Mouse (Mus musculus) cerebellum, adult 2 months (tissue): ENCODE results near the gene Lonrf2. TPM values are rescaled to one million over a fixed set of nuclear protein-coding genes. Genes with fewer than 3 reads are reported as not detected.
A peak's percentile ranks its signal among the peaks of the same experiment; 100 is the strongest.

Experiments used
- DNase-seq, 2 experiments: peaks; one replicate each; pipeline ENCODE4 v3.0.0; 2021
- H3K27ac ChIP-seq: fragments of 200-500 bp; 2 replicates; pipeline ENCODE4 v1.5.1; 2012; ENCODE audit warnings: low read length, control low read depth, inconsistent platforms; ENCODE audit not compliant: insufficient read depth
- H3K27me3 ChIP-seq: fragments of 200-500 bp; 2 replicates; pipeline ENCODE4 v1.6.1; 2012; ENCODE audit warnings: inconsistent platforms, mild to moderate bottlenecking, low read length, moderate library complexity; ENCODE audit not compliant: control insufficient read depth, insufficient read depth
- H3K4me1 ChIP-seq: fragments of 200-500 bp; 2 replicates; pipeline ENCODE4 v1.6.1; 2011; ENCODE audit warnings: low read length; ENCODE audit not compliant: control insufficient read depth, insufficient read depth
- H3K4me3 ChIP-seq: fragments of 200-500 bp; replicated peaks from 2 replicates; pipeline ENCODE3; 2011; ENCODE audit warnings: mild to moderate bottlenecking, low read depth, low read length, control low read depth; ENCODE audit not compliant: insufficient read depth
- CTCF ChIP-seq: fragments of 200-500 bp; IDR thresholded peaks from 2 replicates; pipeline ENCODE4 v1.5.1; 2011; ENCODE audit warnings: low read depth, mild to moderate bottlenecking, control low read depth, low read length, moderate library complexity, borderline replicate concordance; ENCODE audit not compliant: insufficient read depth
- POLR2A ChIP-seq: fragments of 200-500 bp; IDR thresholded peaks from 2 replicates; pipeline ENCODE4 v1.6.1; 2011; ENCODE audit warnings: low read length, control low read depth, borderline replicate concordance; ENCODE audit not compliant: insufficient read depth
- WGBS: fragments of 180-500 bp; shearing (Covaris S2); methylation state at CpG from one replicate; pipeline ENCODE4 v1.1.7; 2018; 5-methylcytosine and 5-hydroxymethylcytosine counted together
- polyA plus RNA-seq: library from polyadenylated mRNA; depleted of rRNA; stranded (reverse); fragments of >200 nt; gene quantifications from 2 replicates; pipeline ENCODE4 v1.2.3, GENCODE M21; 2012; rRNA removed

The Lonrf2 gene
- polyA plus RNA-seq, 1 experiment = 66.4 TPM

DNA sequence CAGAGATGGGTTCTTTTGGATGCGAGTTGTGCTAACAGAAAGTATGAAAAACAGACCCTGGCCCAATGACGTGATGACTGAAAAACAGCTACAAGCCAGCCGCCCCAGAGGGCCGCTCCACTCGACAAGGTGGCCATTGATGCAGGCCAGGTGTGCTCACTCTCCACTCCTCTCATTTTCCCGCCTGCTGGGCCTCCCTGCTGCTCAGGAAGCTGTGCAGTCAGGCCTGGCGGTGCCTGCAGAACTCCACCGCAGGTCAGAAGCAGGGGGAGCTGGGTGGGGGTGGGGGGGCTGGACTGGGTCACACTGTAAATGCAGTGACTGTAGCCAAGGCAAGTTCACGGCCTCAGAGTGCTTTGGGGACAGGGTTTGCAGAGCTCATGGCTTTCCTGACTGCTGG is 76.1 kb downstream of the Lonrf2 start:
- Histone ChIP-seq H3K4me1 (peaks cover 10% of the 10 kb centered on the region; the same call in 1 of the 2 replicates), H3K4me3 (no peak overlapping the region), H3K27ac (no peak overlapping the region), H3K27me3 (no peaks in the 10 kb centered on the region)
- no peak for DNase-seq
- TF ChIP-seq CTCF (no peak), POLR2A (no peak)
- WGBS = 66% methylated on average over 9 of the region's 9 CpGs

- peaks cover 10% of the 10 kb centered on the region; the same call in 1 of the 2 replicates for H3K4me1 ChIP-seq
- DNase-seq = peak; percentile 63 to 73
- 16% methylated on average over 5 of the region's 5 CpGs for WGBS
- no peak overlapping the region for H3K4me3 ChIP-seq
- TF ChIP-seq POLR2A = no peak
- no peak for TF ChIP-seq CTCF
- H3K27ac ChIP-seq = no peak overlapping the region
- no peaks in the 10 kb centered on the region for H3K27me3 ChIP-seq
Measured at GRCm38 (mm10) chr1:38757791-38758403, 78.6 kb downstream of the Lonrf2 start.

DNA sequence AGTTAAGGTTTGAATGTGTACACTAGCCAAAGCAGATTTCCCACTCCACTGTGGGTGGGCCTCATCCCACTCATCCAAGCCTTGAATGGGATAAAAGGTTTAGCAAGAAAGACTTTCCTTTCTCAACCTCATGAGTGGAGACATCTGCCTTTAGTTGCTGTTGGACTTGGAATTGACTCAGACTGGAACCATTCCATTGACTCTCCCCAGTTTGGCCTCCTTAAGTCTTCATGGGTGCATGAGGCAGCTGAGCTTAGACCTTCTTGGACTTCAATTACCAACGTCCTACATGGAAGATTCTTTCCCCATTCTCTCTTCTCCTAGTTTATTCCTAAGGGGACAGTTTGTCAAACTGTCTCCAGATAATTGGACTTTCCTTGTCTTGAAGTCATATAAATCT is 92.6 kb downstream of the Lonrf2 start:
- no peaks in the 10 kb centered on the region for H3K27me3 ChIP-seq
- DNase-seq = no peak
- H3K4me3 ChIP-seq = no peak overlapping the region
- H3K27ac ChIP-seq = no peak overlapping the region
- 68% methylated on average over 1 of the region's 1 CpGs for WGBS
- TF ChIP-seq POLR2A (no peak), CTCF (no peak)
- no peaks in the 10 kb centered on the region for H3K4me1 ChIP-seq

Other genes starting within 250 kb of the Lonrf2 start
- 18.8 and 19.8 TPM in 2 replicates for gene Aff3, start 171.8 kb downstream of the Lonrf2 start, polyA plus RNA-seq
- gene Chst10, start 61.5 kb upstream of the Lonrf2 start, polyA plus RNA-seq = 41.3 and 43.7 TPM in 2 replicates
- gene Nms, start 102.4 kb upstream of the Lonrf2 start, polyA plus RNA-seq = not detected in 2 replicates
- 59.8 and 65.4 TPM in 2 replicates for gene Pdcl3, start 148.9 kb upstream of the Lonrf2 start, polyA plus RNA-seq